Mouse (Mus musculus): Measurements from ENCODE around the gene Olfr653.

GRCm38 (mm10) chr7:104603173-104603572, 26.1 kb downstream of the Olfr653 start:
- TF ChIP-seq CTCF (IDR thresholded peaks at IDR 0.05; ENCODE audit: borderline replicate concordance, insufficient read depth, low read depth, low read length), result no peak
- no peak for TF ChIP-seq POLR2A (IDR thresholded peaks at IDR 0.05; ENCODE audit: borderline replicate concordance, insufficient read depth, low read length)

All from cerebellum, adult 2 months (tissue).